Mouse (Mus musculus): ENCODE measurements around the gene Kcnk18. TPM values are rescaled to one million over a fixed set of nuclear protein-coding genes. Genes with fewer than 3 reads are reported as not detected.

Kcnk18 gene
- polyA plus RNA-seq, 1 experiment = not detected

DNA sequence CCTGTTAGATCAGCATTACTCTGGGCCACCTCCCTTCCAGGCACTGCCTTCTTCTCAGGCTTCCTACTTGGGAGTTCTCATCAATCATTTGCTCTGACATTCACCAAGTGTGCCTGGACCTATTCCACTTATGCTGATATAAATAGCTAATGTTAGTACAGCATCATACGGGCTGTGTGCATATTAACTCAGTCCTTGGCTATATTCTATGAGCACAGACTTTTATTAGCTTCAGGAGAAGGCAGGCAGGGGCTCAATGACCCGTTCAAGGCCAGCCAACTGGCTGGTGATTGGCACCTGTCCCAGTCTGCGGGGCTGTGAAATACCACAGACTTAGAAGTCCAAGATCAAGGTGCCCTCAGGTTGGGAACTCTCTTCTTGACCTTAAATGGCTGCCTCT, 35.0 kb upstream of the Kcnk18 start:
- no peaks in the 10 kb centered on the region; the same call in 1 of the 2 replicates for H3K27me3 ChIP-seq (ENCODE audit: control insufficient read depth, insufficient read depth, low read length)

GRCm38 (mm10) chr19:59188981-59189380, 30.0 kb upstream of the Kcnk18 start:
- peaks cover 8% of the 10 kb centered on the region; the same call in 1 of the 2 replicates for H3K27me3 ChIP-seq (ENCODE audit: control insufficient read depth, insufficient read depth, low read length)
- TF ChIP-seq CTCF (IDR thresholded peaks at IDR 0.05; ENCODE audit: borderline replicate concordance, insufficient read depth, low read depth, low read length) (no peak), POLR2A (IDR thresholded peaks at IDR 0.05; ENCODE audit: borderline replicate concordance, insufficient read depth, low read length) (no peak)
- H3K27ac ChIP-seq (ENCODE audit: insufficient read depth, low read length) = no peak overlapping the region
- no peak for DNase-seq
- H3K4me3 ChIP-seq (replicated peaks; ENCODE audit: insufficient read depth, low read depth, low read length) = no peak overlapping the region
- 46% methylated on average over 4 of the region's 4 CpGs for WGBS
- no peaks in the 10 kb centered on the region for H3K4me1 ChIP-seq (ENCODE audit: control insufficient read depth, insufficient read depth, low read length)

More for the DNA sequence above, 35.0 kb upstream of the Kcnk18 start:
- Histone ChIP-seq H3K27ac (ENCODE audit: insufficient read depth, low read length) (no peak overlapping the region), H3K4me1 (ENCODE audit: control insufficient read depth, insufficient read depth, low read length) (no peaks in the 10 kb centered on the region), H3K4me3 (replicated peaks; ENCODE audit: insufficient read depth, low read depth, low read length) (no peak overlapping the region)
- no peak for DNase-seq
- TF ChIP-seq POLR2A (IDR thresholded peaks at IDR 0.05; ENCODE audit: borderline replicate concordance, insufficient read depth, low read length) (no peak), CTCF (IDR thresholded peaks at IDR 0.05; ENCODE audit: borderline replicate concordance, insufficient read depth, low read depth, low read length) (no peak)
- WGBS = 10% methylated on average over 3 of the region's 3 CpGs

DNA sequence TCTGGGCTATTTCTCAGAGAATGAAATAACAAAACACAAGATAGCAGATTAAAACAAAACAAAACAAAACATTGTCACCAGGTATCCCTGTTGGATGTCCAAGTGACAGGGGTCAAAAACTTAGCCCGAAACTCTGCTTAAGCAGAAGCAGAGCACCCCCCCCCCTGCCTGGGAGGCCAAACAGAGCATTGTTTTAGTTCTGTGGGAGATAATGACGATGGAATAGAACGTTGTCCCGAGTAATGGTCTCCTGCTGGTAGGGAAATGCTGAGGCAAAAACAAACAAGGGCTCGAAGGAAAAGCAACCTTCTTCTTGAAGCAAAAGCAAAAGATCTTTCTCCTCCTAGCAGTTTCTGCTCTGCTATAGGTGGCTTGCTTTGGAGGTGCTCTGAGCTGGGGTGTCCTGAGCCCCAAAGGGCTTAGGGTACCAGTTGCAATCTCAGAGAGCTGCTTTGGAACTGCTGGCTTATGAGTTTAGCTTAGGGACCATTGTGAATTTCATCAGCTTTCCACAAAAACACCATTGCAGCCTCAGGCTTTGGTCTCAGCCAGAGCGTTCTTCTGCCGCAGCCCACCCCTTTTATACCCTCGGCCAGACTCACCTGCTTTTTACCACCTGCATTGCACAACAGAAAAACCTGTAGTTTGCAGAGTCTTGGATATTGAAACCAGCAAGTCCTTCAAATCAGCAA, 28.4 kb upstream of the Kcnk18 start:
- H3K4me1 ChIP-seq (ENCODE audit: control insufficient read depth, insufficient read depth, low read length) = no peaks in the 10 kb centered on the region
- WGBS = 3% methylated on average over 8 of the region's 8 CpGs
- H3K27ac ChIP-seq (ENCODE audit: insufficient read depth, low read length) = no peak overlapping the region
- no peak for TF ChIP-seq CTCF (IDR thresholded peaks at IDR 0.05; ENCODE audit: borderline replicate concordance, insufficient read depth, low read depth, low read length)
- no peak for TF ChIP-seq POLR2A (IDR thresholded peaks at IDR 0.05; ENCODE audit: borderline replicate concordance, insufficient read depth, low read length)
- DNase-seq = no peak
- peaks cover 9% of the 10 kb centered on the region; the same call in 1 of the 2 replicates for H3K27me3 ChIP-seq (ENCODE audit: control insufficient read depth, insufficient read depth, low read length)
- H3K4me3 ChIP-seq (replicated peaks; ENCODE audit: insufficient read depth, low read depth, low read length) = no peak overlapping the region

- no peaks in the 10 kb centered on the region for H3K4me1 ChIP-seq (ENCODE audit: control insufficient read depth, insufficient read depth, low read length)
- DNase-seq = no peak
- TF ChIP-seq CTCF (IDR thresholded peaks at IDR 0.05; ENCODE audit: borderline replicate concordance, insufficient read depth, low read depth, low read length) (no peak), POLR2A (IDR thresholded peaks at IDR 0.05; ENCODE audit: borderline replicate concordance, insufficient read depth, low read length) (no peak)
- peaks cover 9% of the 10 kb centered on the region; the same call in 1 of the 2 replicates for H3K27me3 ChIP-seq (ENCODE audit: control insufficient read depth, insufficient read depth, low read length)
- 9% methylated on average over 4 of the region's 4 CpGs for WGBS
- no peak overlapping the region for H3K27ac ChIP-seq (ENCODE audit: insufficient read depth, low read length)
- no peak overlapping the region for H3K4me3 ChIP-seq (replicated peaks; ENCODE audit: insufficient read depth, low read depth, low read length)
These were observed 27.9 kb upstream of the Kcnk18 start for GRCm38 (mm10) chr19:59191123-59191505.

DNA sequence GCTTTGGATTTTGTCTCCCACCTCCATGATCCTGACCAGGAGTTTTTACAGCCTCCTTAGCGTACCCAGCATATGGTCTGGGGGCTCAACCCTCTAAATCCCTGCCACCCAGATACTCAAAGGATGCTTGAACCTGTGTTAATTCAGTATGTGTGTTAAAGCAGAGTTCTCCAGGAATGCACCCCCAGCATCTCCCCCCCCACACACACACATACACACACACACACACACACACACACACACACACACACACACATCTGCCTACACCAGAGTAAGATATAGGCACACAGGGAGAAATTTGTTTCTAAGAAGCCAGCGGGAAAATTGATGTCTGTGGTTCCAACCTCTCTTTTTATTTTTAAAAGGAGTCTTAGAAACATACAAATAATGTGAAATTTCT, 26.5 kb upstream of the Kcnk18 start:
- TF ChIP-seq POLR2A (IDR thresholded peaks at IDR 0.05; ENCODE audit: borderline replicate concordance, insufficient read depth, low read length) (no peak), CTCF (IDR thresholded peaks at IDR 0.05; ENCODE audit: borderline replicate concordance, insufficient read depth, low read depth, low read length) (no peak)
- no peak for DNase-seq
- Histone ChIP-seq H3K27me3 (ENCODE audit: control insufficient read depth, insufficient read depth, low read length) (peaks cover 9% of the 10 kb centered on the region; the same call in 1 of the 2 replicates), H3K27ac (ENCODE audit: insufficient read depth, low read length) (no peak overlapping the region), H3K4me3 (replicated peaks; ENCODE audit: insufficient read depth, low read depth, low read length) (no peak overlapping the region), H3K4me1 (ENCODE audit: control insufficient read depth, insufficient read depth, low read length) (no peaks in the 10 kb centered on the region)
- 7% methylated on average over 2 of the region's 2 CpGs for WGBS

GRCm38 (mm10) chr19:59193456-59193855, 25.6 kb upstream of the Kcnk18 start:
- no peak for DNase-seq
- Histone ChIP-seq H3K27ac (ENCODE audit: insufficient read depth, low read length) (no peak overlapping the region), H3K4me3 (replicated peaks; ENCODE audit: insufficient read depth, low read depth, low read length) (no peak overlapping the region), H3K27me3 (ENCODE audit: control insufficient read depth, insufficient read depth, low read length) (peaks cover 9% of the 10 kb centered on the region; the same call in 1 of the 2 replicates), H3K4me1 (ENCODE audit: control insufficient read depth, insufficient read depth, low read length) (no peaks in the 10 kb centered on the region)
- 3% methylated on average over 10 of the region's 10 CpGs for WGBS
- TF ChIP-seq POLR2A (IDR thresholded peaks at IDR 0.05; ENCODE audit: borderline replicate concordance, insufficient read depth, low read length) (no peak), CTCF (IDR thresholded peaks at IDR 0.05; ENCODE audit: borderline replicate concordance, insufficient read depth, low read depth, low read length) (no peak)

GRCm38 (mm10) chr19:59193986-59194820, 24.8 kb upstream of the Kcnk18 start:
- DNase-seq = no peak
- Histone ChIP-seq H3K27me3 (ENCODE audit: control insufficient read depth, insufficient read depth, low read length) (peaks cover 9% of the 10 kb centered on the region; the same call in 1 of the 2 replicates), H3K27ac (ENCODE audit: insufficient read depth, low read length) (no peak overlapping the region), H3K4me1 (ENCODE audit: control insufficient read depth, insufficient read depth, low read length) (no peaks in the 10 kb centered on the region), H3K4me3 (replicated peaks; ENCODE audit: insufficient read depth, low read depth, low read length) (no peak overlapping the region)
- 2% methylated on average over 50 of the region's 50 CpGs for WGBS
- TF ChIP-seq POLR2A (IDR thresholded peaks at IDR 0.05; ENCODE audit: borderline replicate concordance, insufficient read depth, low read length) = no peak
- TF ChIP-seq CTCF (IDR thresholded peaks at IDR 0.05; ENCODE audit: borderline replicate concordance, insufficient read depth, low read depth, low read length) = no peak
